Mouse (Mus musculus): ENCODE data around the gene Rab25.
A peak's percentile ranks its signal among the peaks of the same experiment; 100 is the strongest.

The Rab25 gene

GRCm38 (mm10) chr3:88541622-88542401, 6.3 kb downstream of the Rab25 start:
- DNase-seq (ENCODE audit: low spot score in 2 of 2): no peak

- DNase-seq (ENCODE audit: low spot score in 2 of 2): no peak
These were observed 8.0 kb downstream of the Rab25 start for GRCm38 (mm10) chr3:88540085-88540484.

DNA sequence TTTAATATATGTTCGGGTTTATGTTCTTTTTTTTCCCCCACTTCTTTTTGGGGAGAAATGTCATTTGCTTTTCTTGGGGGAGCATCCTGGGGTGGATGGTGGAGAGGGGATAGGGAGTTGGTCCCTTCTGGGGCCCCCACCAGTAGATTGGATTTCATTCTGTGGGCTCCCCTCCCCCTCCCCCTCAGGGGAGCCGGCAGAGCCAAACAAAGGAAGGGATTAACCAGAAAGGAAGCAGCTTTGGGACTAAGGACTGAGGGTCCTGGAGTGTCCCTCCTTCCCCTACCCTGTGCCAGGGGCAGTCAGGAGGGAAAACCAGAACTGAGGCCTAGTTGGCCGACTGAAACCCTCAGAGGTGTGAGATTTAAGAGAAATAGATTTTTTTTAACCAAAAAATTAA, 8.7 kb downstream of the Rab25 start:
- no peak for DNase-seq (ENCODE audit: low spot score in 2 of 2)

- DNase-seq (ENCODE audit: low spot score in 2 of 2): no peak
These were observed 9.6 kb downstream of the Rab25 start for GRCm38 (mm10) chr3:88538271-88539145.

- no peak for DNase-seq (ENCODE audit: low spot score in 2 of 2)
These were observed 11.0 kb downstream of the Rab25 start for GRCm38 (mm10) chr3:88537146-88537545.

GRCm38 (mm10) chr3:88536103-88536930, 11.8 kb downstream of the Rab25 start:
- peak; percentile 66 to 83 for DNase-seq (ENCODE audit: low spot score in 2 of 2)

DNA sequence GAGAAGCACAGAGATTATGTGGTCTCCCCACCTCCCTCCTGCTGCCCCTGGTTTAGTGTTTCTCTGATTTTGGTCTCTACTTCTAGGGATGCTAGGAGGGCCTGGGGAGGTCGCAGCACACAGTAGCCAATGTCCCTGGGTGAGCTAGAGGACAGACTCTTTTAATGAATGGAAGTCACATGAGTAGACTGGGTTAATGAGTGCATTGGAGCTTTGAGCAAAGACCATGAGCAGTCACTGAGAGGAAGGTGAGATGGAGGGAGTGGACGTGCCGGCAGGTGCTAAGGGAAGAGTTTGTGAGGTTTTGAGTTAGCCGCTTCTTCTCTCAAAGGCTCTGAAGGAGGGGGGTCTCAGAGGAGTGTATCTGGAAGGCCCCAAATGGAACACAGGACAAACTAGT, 12.6 kb downstream of the Rab25 start:
- no peak for DNase-seq (ENCODE audit: low spot score in 2 of 2)

- no peak for DNase-seq (ENCODE audit: low spot score in 2 of 2)
These were observed 13.1 kb downstream of the Rab25 start for GRCm38 (mm10) chr3:88535005-88535404.

DNA sequence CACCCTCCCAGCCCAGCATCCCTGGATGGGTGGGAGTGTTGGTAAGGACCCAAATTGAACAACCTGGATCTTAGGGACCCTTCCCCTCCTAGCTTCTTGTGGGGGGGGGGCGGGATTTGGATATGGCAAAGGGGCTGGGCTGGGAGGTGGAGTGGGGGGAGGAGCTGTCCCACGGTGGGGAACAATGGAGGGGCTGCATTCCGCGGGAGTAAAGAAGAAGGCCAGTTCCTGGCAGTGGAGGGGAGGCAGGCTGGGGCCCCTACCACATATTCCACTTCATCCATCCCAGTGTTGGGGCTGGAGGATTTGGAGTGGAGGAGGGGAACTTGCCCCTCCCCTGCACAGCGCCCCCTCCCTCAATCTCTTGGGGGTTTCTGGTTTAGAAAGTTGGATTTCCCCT, 14.4 kb downstream of the Rab25 start:
- no peak for DNase-seq (ENCODE audit: low spot score in 2 of 2)

- no peak for DNase-seq (ENCODE audit: low spot score in 2 of 2)
These were observed 15.2 kb downstream of the Rab25 start for GRCm38 (mm10) chr3:88532689-88533511.

DNA sequence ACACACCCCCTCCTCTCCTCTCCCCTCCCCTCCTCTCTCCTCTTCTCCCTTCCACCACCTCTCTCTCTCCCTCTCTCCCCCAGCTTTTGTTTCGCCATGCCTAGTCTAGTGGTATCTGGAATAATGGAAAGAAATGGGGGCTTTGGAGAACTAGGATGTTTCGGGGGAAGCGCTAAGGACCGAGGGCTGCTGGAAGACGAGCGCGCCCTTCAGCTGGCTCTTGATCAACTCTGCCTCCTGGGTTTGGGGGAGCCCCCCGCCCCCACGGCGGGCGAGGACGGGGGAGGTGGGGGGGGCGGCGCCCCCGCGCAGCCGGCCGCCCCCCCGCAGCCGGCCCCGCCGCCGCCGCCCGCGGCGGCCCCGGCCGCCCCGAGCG, 15.8 kb downstream of the Rab25 start, which contains the start of gene Mex3a:
Gene Mex3a (plus strand): TSS at position 97 of the 376 bp plus-strand sequence.
- no peak for DNase-seq (ENCODE audit: low spot score in 2 of 2)

- peak; percentile 84 to 90 for DNase-seq (ENCODE audit: low spot score in 2 of 2)
These were observed 16.5 kb downstream of the Rab25 start for GRCm38 (mm10) chr3:88531348-88532298.

GRCm38 (mm10) chr3:88530082-88530864, 17.8 kb downstream of the Rab25 start:
- no peak for DNase-seq (ENCODE audit: low spot score in 2 of 2)

GRCm38 (mm10) chr3:88529204-88530000, 18.7 kb downstream of the Rab25 start:
- DNase-seq (ENCODE audit: low spot score in 2 of 2): no peak

GRCm38 (mm10) chr3:88528646-88529045, 19.5 kb downstream of the Rab25 start:
- no peak for DNase-seq (ENCODE audit: low spot score in 2 of 2)

GRCm38 (mm10) chr3:88527565-88527964, 20.5 kb downstream of the Rab25 start:
- no peak for DNase-seq (ENCODE audit: low spot score in 2 of 2)

DNA sequence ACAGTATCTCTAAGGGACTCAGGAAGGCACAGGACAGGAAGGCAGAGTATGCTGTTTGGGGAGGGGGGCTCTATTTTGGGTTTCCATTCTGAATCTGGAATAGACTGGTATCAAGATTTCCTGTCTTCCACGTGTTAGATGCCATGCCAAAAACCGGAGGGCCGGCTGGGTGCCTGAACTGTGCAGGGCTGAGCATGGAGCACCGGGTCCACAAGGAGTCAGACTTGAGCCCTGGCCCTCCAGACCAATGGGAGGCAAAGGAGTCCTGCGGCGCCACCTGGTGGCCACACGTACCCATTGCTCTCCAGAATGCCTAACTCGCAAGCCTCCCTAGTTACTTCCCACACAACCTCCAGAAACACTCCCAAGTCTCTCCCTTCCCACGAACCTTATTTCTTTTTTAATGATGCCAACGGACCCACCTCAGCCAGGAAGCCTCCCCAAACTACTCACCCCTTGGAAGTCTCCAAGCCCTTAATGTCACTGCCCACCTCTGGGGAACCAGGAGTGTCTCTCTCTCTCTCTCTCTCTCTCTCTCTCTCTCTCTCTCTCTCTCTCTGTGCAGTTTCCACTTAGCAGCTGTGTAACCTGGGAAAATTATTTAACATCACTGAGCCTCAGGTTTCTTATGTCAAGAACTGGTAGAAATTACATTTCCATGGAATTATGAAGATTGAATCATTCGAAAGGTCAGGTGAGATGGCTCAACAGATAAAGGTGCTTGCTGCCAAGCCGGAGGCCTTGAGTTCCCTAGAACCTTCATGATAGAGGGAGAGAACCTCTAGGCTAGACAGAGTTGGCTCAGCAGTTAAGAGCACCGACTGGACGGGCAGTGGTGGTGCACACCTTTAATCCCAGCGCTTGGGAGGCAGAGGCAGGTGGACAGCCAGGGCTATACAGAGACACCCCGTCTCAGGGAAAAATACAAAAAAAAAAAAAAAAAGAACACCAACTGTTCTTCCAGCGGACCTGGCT, 21.7 kb downstream of the Rab25 start:
- DNase-seq (ENCODE audit: low spot score in 2 of 2): peak; percentile 79 to 80
